Mouse (Mus musculus): ENCODE results near the gene Zfp777.

Gene Zfp777

DNA sequence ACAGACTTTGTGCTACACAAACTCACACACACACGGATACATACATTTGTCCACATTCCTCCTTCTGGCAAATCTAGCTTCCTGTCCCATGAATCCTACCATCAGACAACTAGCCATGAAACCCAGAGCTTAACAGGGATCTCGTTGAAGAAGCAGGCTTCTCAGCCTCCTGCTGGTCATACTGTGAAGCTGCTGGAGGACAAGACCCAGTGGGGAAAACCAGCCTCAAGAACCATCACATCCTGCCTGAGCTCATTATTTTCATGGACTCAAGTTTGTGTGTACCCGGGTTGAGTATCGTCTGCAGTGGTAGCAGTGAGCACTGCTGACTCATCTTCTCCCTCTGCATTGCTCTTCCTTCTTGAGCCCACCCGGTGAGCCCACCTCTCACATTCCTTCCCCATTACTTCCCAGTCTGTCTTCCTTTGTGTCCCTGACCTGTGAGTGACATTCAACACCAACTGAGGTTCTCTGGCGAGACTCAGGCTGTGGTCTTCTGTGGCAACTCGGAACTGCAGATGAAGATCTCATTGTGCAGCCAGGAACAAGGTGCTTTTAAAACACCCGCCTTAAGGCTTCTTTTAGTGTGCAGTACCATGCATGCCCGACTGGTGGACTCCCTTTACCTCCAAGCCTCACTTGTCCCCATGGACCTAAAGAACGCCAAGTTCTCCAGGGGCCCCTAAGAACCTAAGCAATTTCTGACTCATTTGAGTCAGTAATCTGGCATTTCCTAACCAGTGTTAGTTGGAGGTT is 22.6 kb downstream of the Zfp777 start:
- no peak for DNase-seq

DNA sequence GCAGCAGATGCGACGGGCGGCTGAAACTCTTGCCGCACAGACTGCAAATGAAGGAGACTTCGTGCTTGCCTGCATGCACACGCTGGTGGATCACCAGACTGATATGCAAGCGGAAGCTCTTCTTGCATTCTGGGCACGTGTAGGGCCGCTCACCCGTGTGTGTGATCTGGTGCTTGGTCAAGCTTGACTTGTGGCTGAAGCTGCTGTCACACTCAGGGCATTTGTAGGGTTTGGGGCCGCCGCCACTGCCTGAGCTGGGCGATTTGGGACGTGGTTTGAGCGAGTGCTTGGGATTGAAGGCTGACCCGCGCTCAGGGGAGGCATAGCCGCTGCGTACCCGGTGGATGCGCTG is 23.7 kb downstream of the Zfp777 start:
- DNase-seq: no peak

DNA sequence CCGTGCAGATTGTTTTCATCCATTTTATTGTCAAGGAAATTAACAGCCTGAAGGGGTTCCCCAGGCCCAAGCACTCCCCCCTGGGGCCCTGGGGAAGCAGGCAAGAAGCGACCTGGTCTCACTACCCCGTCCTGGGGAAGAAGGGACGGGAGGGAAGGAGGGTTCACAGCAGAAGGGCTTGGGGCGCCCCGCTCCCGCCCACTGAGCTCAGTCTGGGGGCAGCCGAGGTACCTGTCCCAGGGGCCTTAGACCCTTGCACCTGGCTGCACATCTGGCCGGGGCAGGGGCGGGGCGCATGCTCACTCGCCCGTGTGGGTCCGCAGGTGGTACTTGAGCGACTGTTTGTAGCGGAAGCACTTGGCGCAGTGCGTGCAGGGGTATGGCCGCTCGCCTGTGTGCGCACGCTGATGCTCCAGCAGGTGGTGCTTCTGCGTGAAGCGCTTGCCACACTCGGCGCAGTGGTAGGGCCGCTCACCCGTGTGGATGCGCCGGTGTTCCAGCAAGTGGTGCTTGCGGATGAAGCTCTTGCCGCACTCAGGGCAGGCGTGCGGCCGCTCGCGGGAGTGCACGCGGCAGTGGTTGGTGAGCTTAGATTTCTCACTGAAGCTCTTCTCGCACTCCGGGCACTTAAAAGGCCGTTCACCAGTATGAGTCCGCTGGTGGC is 24.2 kb downstream of the Zfp777 start:
- peak; percentile 45 for DNase-seq

DNA sequence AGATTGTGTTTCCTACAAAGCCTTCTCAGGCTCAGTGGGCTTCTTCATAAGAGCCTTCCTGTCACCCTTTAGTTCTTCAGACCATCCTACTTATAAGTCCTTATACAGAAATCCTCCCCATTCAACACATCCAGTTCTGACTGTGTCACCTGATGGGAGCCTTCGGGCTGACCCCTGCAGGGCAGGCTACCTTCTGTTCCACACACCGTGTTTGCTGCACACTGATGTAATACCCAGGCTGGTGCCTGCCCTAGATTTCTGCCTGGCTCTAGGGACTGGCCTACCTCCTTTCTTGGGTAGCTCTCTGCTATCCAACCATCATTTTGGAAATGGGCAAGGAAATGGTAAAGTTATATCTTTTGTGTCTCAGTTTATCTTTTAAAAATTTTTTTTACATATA is 26.0 kb downstream of the Zfp777 start:
- peak; percentile 64 for DNase-seq

DNA sequence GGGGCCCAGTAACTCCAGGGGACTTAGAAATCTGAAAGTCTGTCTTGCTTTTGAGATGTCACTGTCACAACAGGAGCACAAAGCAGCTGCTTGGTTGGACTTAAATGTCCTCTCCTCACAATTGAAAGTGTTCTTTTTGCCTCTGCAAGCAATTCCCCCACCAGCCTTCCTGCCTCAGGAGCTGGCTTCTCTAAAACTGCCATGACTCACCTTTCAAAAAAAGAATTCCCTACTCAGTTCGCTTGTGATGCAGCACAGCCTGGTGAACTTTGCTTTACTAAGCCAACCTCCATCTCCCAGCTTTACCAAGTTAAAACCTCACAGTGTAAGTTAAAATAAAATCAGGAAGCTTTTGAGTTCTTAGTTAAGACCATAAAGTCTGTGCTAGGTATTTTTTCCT is 27.0 kb downstream of the Zfp777 start:
- DNase-seq: no peak

DNA sequence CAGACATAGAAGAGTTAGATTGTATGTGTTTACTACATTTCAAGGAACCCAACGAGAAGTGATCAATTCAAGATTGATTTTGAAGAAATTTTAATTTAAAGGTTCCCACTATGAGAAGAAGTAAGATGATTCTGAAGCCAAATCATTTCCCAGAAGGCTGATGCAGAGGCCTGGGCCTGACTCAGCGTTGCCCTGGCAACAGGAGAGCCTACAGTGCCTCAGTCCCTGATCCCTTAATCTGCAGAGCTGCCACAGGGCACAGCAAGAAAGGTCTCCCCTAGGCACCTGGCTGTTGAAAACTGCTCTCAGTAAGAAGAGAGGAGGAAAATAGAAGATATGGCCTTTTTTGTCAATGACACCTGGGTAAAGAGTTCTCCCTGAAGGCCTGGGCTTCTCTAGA is 28.7 kb downstream of the Zfp777 start:
- peak; percentile 20 for DNase-seq

DNA sequence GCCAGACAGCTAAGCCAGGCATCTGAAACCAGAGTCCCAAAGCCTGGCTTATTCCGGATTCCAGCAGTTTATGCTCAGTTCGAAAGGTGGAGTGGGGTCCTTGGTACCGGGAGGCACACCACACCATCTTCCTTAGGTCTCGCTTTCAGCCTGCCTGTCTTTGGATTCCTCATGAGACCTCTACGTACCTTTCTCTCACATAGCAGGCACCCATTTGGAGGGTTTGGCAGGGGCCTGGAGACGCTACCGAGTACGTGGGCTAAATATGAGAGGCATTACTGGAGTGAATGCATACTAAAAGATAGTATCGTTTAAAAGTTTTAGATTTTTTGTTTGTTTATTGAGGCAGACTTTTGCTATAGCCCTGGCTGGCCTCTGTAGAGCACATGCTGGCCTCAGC is 31.9 kb downstream of the Zfp777 start:
- DNase-seq: no peak

DNA sequence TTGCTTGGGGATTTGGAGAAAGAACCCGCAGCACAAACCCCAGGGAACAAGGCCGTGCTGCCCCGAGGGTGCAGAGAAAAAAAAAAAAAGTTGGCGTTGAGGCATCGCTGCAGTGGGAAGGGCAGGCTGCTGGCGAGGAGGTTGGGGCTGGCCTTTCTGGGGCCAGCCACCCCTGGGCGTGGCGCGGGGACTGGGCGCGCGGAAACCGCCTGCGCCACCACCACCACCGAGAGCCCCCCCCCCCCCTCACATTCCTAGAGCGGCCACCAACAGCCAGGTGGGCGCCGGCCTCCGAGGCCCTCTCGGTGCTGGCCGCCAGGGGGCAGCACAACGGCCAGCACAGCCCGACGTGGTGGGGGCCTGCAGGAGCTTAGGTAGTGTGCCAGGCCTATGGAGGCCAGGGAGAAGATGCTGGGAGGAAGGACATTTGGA is 32.6 kb downstream of the Zfp777 start:
- peak; percentile 85 for DNase-seq

DNA sequence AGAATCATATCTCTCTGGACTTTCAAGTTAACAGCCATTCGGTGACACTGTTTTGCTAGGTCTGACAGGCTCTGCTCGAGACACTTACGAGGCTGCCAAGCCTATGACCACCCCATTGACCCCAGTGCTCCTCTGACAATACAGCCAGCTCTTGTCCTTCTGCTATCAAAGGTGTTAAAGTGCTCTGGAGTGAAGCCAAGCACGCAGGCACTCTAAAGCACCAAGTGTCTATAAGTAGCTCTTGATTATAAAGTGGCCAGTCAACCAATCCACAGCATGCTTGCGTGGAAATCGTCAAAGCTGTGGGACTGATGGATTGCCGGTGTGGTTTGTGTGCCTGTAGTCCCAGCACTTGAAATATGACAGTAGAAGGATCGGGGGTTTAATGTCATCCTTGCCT is 38.0 kb downstream of the Zfp777 start:
- no peak for DNase-seq

DNA sequence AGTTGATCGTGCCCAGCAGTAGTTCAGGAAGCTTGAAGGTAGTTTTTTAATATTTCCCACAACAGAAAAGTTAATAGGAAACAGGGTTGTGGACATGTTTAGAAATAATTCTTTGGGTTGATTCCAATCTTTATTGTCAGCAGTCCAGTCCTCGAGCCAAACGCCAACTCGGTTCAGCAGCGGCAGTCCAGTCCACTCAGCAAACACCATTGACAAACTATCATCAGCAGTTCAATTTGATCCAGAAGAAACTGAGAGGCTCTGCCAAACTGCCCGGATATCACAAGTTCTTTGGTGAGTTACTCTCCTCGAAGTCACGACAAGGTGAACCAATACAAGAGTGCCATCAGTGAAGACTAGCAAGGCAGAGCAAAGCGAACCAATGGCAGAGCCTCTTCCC is 53.0 kb downstream of the Zfp777 start:
- no peak for DNase-seq

DNA sequence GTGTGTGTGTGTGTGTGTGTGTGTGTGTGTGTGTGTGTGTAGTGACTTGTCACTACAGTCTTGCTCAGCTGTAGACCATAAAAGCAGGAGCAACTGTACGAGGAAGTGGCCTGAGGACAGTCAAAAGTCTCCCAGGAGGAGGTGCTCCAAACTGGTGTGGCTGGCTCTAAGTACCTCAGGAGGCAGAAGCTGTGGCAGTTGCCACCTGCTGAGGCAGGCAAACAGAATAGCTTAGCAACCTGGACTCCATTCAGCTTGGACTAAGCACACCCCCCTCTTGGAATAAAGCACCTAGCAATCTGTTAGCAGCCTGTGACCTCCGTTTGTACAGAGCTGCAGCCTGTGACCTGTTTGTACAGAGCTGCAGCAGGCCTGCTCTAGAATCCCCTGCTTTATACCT is 64.8 kb downstream of the Zfp777 start:
- DNase-seq: no peak

DNA sequence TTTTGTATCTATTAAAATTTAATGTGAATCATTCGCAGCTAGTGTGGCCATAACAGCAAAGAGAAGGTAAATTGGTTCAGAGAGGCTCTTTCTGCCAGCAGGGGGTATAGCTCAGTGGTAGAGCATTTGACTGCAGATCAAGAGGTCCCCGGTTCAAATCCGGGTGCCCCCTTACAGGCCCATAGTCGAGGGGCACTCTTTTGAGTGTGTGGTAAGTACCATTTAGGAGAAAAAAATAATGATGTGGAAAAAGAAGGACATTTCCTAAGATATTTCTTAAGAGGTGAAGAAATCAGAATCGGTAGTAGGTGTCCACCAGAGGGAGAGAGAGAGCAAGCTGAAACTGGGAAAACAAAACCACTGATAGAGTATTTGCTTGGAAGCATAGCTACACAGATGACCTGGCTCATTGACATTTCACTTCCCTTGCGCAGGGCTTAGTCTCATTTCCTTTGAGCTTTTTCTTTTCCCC is 69.8 kb downstream of the Zfp777 start:
- peak; percentile 71 for DNase-seq

DNA sequence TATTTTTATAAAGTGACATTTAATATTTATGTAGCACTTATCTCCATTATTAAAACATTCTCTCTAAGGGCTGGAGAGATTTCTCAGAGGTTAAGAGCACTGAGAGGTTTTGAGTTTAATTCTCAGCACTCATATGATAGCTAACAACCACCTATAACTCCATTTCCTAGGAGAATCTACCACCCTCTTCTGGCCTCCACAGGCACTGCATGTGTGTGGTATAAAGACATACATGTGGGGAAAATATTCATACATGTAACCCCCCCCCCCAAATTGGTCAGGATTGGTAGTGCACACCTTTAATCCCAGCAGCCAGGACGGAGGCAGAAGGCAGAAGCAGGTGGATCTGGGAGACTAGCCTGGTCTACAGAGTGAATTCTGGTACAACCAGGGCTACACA is 74.1 kb downstream of the Zfp777 start:
- no peak for DNase-seq
